Mouse (Mus musculus) kidney, postnatal 0 days (tissue): ENCODE results near the gene Slc3a2. TPM values are rescaled to one million over a fixed set of nuclear protein-coding genes. Genes with fewer than 3 reads are reported as not detected.
A peak's percentile ranks its signal among the peaks of the same experiment; 100 is the strongest.
"Not testable (repeated sequence)": the region's sequence is repeated elsewhere in the genome, so short reads cannot be mapped to it uniquely, and the experiment has no call there.

ENCODE experiments used
- ATAC-seq: fragments of 200-750 bp; cut with Nextera tagmentation; replicated peaks from 2 replicates; pipeline ENCODE4 v1.8.0; 2017; ENCODE audit warnings: low read depth, moderate number of reproducible peaks, moderate TSS enrichment, moderate library complexity; ENCODE audit not compliant: low FRiP score
- DNase-seq: peaks from one replicate; pipeline ENCODE4 v3.0.0-alpha.2; 2016; ENCODE audit warnings: low spot score
- H3K27ac ChIP-seq: fragments of 300-500 bp; sonication (generic); 2 replicates; pipeline ENCODE4 v1.5.1; 2014; ENCODE audit warnings: mild to moderate bottlenecking
- H3K27me3 ChIP-seq: fragments of 300-500 bp; sonication (generic); 2 replicates; pipeline ENCODE4 v1.6.1; 2014; ENCODE audit warnings: low read length, mixed read lengths; ENCODE audit not compliant: insufficient read depth
- H3K36me3 ChIP-seq: fragments of 300-500 bp; sonication (generic); 2 replicates; pipeline ENCODE4 v1.6.1; 2014; ENCODE audit warnings: low read length, mixed read lengths; ENCODE audit not compliant: insufficient read depth
- H3K4me1 ChIP-seq: fragments of 300-500 bp; sonication (generic); replicated peaks from 2 replicates; pipeline ENCODE4 v1.6.1; 2014; ENCODE audit warnings: antibody characterized with exemption, low read length, mixed read lengths; ENCODE audit not compliant: insufficient read depth
- H3K4me2 ChIP-seq: fragments of 300-500 bp; sonication (generic); 2 replicates; pipeline ENCODE4 v1.6.1; 2014; ENCODE audit warnings: mild to moderate bottlenecking, low read length, moderate library complexity, mixed read lengths
- H3K4me3 ChIP-seq: fragments of 300-500 bp; sonication (generic); replicated peaks from 2 replicates; pipeline ENCODE4 v1.5.1; 2014; ENCODE audit warnings: low read depth, low read length
- H3K9ac ChIP-seq: fragments of 300-500 bp; sonication (generic); 2 replicates; pipeline ENCODE4 v1.6.1; 2014; ENCODE audit warnings: low read depth, low read length
- H3K9me3 ChIP-seq: fragments of 300-500 bp; sonication (generic); replicated peaks from 2 replicates; pipeline ENCODE4 v1.6.1; 2016; ENCODE audit warnings: low read length, inconsistent platforms, mixed read lengths
- CTCF ChIP-seq: IDR thresholded peaks from 2 replicates; pipeline ENCODE4 v1.5.1; 2016; ENCODE audit warnings: antibody characterized with exemption, low read depth, mild to moderate bottlenecking, moderate library complexity
- WGBS: fragments of 180-500 bp; shearing (Covaris S2); extraction: QIAGEN DNeasy Blood & Tissue Kit; methylation state at CpG from one replicate; pipeline ENCODE4 v1.1.7; 2014; 5-methylcytosine and 5-hydroxymethylcytosine counted together
- polyA plus RNA-seq: library from polyadenylated mRNA; unstranded; fragments of >200 nt; fragmentation: Nextera tagmentation; extraction: Ambion mirVana; gene quantifications from 2 replicates; pipeline ENCODE4 v1.2.1, GENCODE M21; 2015

Slc3a2 gene
- polyA plus RNA-seq, 1 experiment from 2014 or later: 151 TPM

GRCm38 (mm10) chr19:8723574-8724346, 591 bp upstream of the Slc3a2 start:
- Histone ChIP-seq H3K27me3 (no peaks in the 10 kb centered on the region), H3K4me3 (peak overlapping the region; percentile 55), H3K4me2 (peak overlapping the region; percentile 59), H3K36me3 (peaks cover 19% of the 10 kb centered on the region), H3K9me3 (no peaks in the 10 kb centered on the region), H3K4me1 (peaks cover 12% of the 10 kb centered on the region; the same call in 1 of the 2 replicates), H3K9ac (peak overlapping the region; percentile 73), H3K27ac (peak overlapping the region; percentile 64)
- ATAC-seq (no peak), DNase-seq (peak; percentile 61)
- TF ChIP-seq CTCF: no peak
- WGBS: under 1% methylated on average over 19 of the region's 20 CpGs

- Histone ChIP-seq H3K9ac (peak overlapping the region; percentile 56), H3K4me2 (peak overlapping the region; percentile 62), H3K9me3 (no peaks in the 10 kb centered on the region), H3K27me3 (no peaks in the 10 kb centered on the region), H3K4me1 (peaks cover 12% of the 10 kb centered on the region; the same call in 1 of the 2 replicates), H3K27ac (peak overlapping the region; percentile 88), H3K4me3 (peak overlapping the region; percentile 55), H3K36me3 (peaks cover 19% of the 10 kb centered on the region)
- DNase-seq: no peak
- TF ChIP-seq CTCF: no peak
- 1% methylated on average over 5 of the region's 5 CpGs for WGBS
- ATAC-seq: 0 out of 2 replicates have a peak, but pooled peaks have one; percentile 0
Measured at GRCm38 (mm10) chr19:8722559-8722906, 636 bp downstream of the Slc3a2 start.

GRCm38 (mm10) chr19:8722021-8722420, 1.1 kb downstream of the Slc3a2 start:
- peak overlapping the region; percentile 62 for H3K4me2 ChIP-seq
- no peak for DNase-seq
- TF ChIP-seq CTCF: no peak
- WGBS: 42% methylated on average over 4 of the region's 4 CpGs
- peaks cover 12% of the 10 kb centered on the region; the same call in 1 of the 2 replicates for H3K4me1 ChIP-seq
- H3K9me3 ChIP-seq: no peaks in the 10 kb centered on the region
- H3K27me3 ChIP-seq: no peaks in the 10 kb centered on the region
- H3K4me3 ChIP-seq: peak overlapping the region; percentile 55; the same call in 1 of the 2 replicates
- peaks cover 18% of the 10 kb centered on the region for H3K36me3 ChIP-seq
- no peak overlapping the region; the same call in 1 of the 2 replicates for H3K27ac ChIP-seq
- no peak for ATAC-seq
- peak overlapping the region; percentile 56; the same call in 1 of the 2 replicates for H3K9ac ChIP-seq

- Histone ChIP-seq H3K4me1 (peaks cover 12% of the 10 kb centered on the region; the same call in 1 of the 2 replicates), H3K27ac (no peak overlapping the region), H3K4me3 (no peak overlapping the region), H3K9ac (no peak overlapping the region), H3K36me3 (peaks cover 12% of the 10 kb centered on the region), H3K4me2 (no peak overlapping the region), H3K9me3 (no peaks in the 10 kb centered on the region), H3K27me3 (no peaks in the 10 kb centered on the region)
- 71% methylated on average over 1 of the region's 1 CpGs for WGBS
- no peak for DNase-seq
- no peak for TF ChIP-seq CTCF
- ATAC-seq: no peak
Measured at GRCm38 (mm10) chr19:8721378-8721777, 1.8 kb downstream of the Slc3a2 start.

GRCm38 (mm10) chr19:8719037-8719436, 4.1 kb downstream of the Slc3a2 start:
- not testable (repeated sequence) for H3K9ac ChIP-seq, ATAC-seq, H3K4me2 ChIP-seq, H3K27ac ChIP-seq, H3K4me1 ChIP-seq, H3K4me3 ChIP-seq, H3K9me3 ChIP-seq, DNase-seq, H3K27me3 ChIP-seq, H3K36me3 ChIP-seq
- TF ChIP-seq CTCF: peak; percentile 48

GRCm38 (mm10) chr19:8718357-8718756, 4.8 kb downstream of the Slc3a2 start:
- H3K4me2 ChIP-seq: no peak overlapping the region
- DNase-seq (peak; percentile 82), ATAC-seq (no peak)
- H3K36me3 ChIP-seq: no peaks in the 10 kb centered on the region
- TF ChIP-seq CTCF: peak; percentile 84
- H3K4me1 ChIP-seq: peaks cover 6% of the 10 kb centered on the region; the same call in 1 of the 2 replicates
- no peaks in the 10 kb centered on the region for H3K27me3 ChIP-seq
- no peaks in the 10 kb centered on the region for H3K9me3 ChIP-seq
- no peak overlapping the region for H3K9ac ChIP-seq
- no peak overlapping the region for H3K4me3 ChIP-seq
- 69% methylated on average over 3 of the region's 3 CpGs for WGBS
- H3K27ac ChIP-seq: no peak overlapping the region
